Mouse (Mus musculus) ES-E14 (cell line): ENCODE data around the gene Slc30a3.

ENCODE experiments used
- CHD2 ChIP-seq: IDR thresholded peaks from 2 replicates; pipeline ENCODE4 v1.6.1; 2014; ENCODE audit warnings: mild to moderate bottlenecking, low read depth, low read length, inconsistent platforms
- MAFK ChIP-seq: IDR thresholded peaks from 2 replicates; pipeline ENCODE4 v1.6.1; 2014; ENCODE audit warnings: mild to moderate bottlenecking, low read depth, low read length, inconsistent platforms; ENCODE audit not compliant: insufficient read depth

DNA sequence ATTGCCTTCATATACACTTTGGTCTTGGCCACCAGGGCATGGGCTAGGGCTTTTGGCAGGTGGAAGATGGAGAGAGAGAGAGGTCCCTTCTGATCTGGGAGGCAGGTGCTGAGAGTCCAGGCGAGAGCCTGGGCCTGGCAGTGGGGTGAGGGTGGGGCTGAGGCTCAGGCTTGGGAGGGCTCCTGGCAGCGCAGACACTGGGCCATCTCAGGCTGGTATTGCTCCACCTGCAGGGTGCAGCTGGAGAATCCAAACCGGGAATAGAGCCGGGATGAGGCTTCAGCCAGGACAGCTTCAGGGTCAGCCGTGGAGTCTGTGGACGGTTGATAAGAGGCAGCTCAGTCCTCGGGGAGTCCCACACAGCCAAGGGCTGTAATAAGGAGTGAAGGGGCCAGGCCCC, 21.4 kb downstream of the Slc30a3 start:
- TF ChIP-seq CHD2 (no peak), MAFK (no peak)
